Mouse (Mus musculus): ENCODE data around the gene Isy1. TPM values are rescaled to one million over a fixed set of nuclear protein-coding genes. Genes with fewer than 3 reads are reported as not detected.

Gene Isy1
- polyA plus RNA-seq, 1 experiment from 2014 or later = 73.8 TPM

DNA sequence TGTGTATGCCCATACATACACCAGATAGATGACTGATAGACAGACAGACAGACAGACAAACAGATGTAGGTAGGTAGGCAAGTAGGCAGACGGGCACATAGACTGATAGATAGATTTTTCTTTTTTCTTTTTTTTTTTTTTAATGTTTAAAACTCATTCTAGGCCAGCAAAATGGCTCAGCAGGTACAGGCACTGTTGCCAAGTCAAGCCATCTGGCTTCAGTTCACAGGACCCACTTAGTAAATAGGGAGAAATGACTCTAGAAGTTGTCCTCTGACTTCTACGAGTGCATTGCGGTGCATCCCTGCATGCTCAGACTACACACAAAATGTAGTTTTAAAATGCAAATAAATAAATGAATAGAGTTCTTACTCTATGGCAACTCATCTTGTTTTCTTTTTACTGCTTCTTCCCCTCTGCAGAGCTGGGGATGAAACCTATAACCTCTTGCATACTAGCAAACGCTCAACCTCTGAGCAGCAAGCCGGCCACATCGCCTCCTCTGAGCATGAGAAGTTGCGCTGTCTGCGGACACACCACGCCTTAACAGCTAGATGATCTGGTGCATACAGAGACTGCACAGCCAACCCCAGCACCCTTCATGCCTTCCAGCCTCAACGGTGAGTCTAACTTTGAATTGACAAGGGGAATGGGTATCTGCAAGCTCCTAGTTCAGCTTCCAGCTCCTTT is 44.6 kb downstream of the Isy1 start:
- Histone ChIP-seq H3K27me3 (ENCODE audit: control insufficient read depth, insufficient read depth, low read length) (no peaks in the 10 kb centered on the region), H3K4me3 (ENCODE audit: low read depth, low read length) (no peak overlapping the region), H3K4me2 (ENCODE audit: low read depth, low read length, severe bottlenecking) (no peak overlapping the region), H3K4me1 (replicated peaks; ENCODE audit: control insufficient read depth, insufficient read depth, low read length) (no peaks in the 10 kb centered on the region; the same call in 1 of the 2 replicates), H3K9me3 (ENCODE audit: control insufficient read depth, low read length) (no peaks in the 10 kb centered on the region), H3K36me3 (ENCODE audit: control insufficient read depth, insufficient read depth, low read length) (no peaks in the 10 kb centered on the region), H3K27ac (ENCODE audit: low read depth, low read length) (no peak overlapping the region), H3K9ac (ENCODE audit: low read length) (no peak overlapping the region)
- ATAC-seq (replicated peaks; ENCODE audit: low FRiP score) (no peak), DNase-seq (ENCODE audit: low spot score) (no peak)
- WGBS = 95% methylated on average over 10 of the region's 10 CpGs

DNA sequence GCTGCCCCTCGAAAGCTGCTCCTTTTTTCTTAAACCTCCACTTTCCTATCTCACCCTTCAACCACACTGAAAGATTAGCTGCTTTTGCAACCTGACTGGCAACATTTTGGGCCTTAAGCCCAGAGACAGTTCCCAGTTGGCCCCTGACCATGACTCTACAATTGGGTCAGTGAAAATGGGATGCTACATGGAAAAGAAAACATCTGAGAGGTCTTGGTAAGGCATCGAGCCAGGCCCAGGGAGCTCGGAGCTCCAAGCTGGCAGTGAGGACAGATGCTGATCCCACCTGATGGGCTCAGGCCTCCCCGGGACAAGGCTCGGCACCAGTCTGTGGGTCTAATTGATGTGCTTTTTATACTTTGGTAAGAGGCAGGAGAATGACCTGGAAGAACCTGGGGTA is 46.8 kb downstream of the Isy1 start:
- ATAC-seq (replicated peaks; ENCODE audit: low FRiP score) = no peak
- H3K36me3 ChIP-seq (ENCODE audit: control insufficient read depth, insufficient read depth, low read length) = no peaks in the 10 kb centered on the region
- H3K4me2 ChIP-seq (ENCODE audit: low read depth, low read length, severe bottlenecking) = no peak overlapping the region
- H3K9ac ChIP-seq (ENCODE audit: low read length) = no peak overlapping the region
- WGBS = 94% methylated on average over 5 of the region's 5 CpGs
- no peaks in the 10 kb centered on the region; the same call in 1 of the 2 replicates for H3K4me1 ChIP-seq (replicated peaks; ENCODE audit: control insufficient read depth, insufficient read depth, low read length)
- H3K27ac ChIP-seq (ENCODE audit: low read depth, low read length) = no peak overlapping the region
- H3K9me3 ChIP-seq (ENCODE audit: control insufficient read depth, low read length) = no peaks in the 10 kb centered on the region
- peak; percentile 37 for DNase-seq (ENCODE audit: low spot score)
- H3K4me3 ChIP-seq (ENCODE audit: low read depth, low read length) = no peak overlapping the region
- H3K27me3 ChIP-seq (ENCODE audit: control insufficient read depth, insufficient read depth, low read length) = no peaks in the 10 kb centered on the region

DNA sequence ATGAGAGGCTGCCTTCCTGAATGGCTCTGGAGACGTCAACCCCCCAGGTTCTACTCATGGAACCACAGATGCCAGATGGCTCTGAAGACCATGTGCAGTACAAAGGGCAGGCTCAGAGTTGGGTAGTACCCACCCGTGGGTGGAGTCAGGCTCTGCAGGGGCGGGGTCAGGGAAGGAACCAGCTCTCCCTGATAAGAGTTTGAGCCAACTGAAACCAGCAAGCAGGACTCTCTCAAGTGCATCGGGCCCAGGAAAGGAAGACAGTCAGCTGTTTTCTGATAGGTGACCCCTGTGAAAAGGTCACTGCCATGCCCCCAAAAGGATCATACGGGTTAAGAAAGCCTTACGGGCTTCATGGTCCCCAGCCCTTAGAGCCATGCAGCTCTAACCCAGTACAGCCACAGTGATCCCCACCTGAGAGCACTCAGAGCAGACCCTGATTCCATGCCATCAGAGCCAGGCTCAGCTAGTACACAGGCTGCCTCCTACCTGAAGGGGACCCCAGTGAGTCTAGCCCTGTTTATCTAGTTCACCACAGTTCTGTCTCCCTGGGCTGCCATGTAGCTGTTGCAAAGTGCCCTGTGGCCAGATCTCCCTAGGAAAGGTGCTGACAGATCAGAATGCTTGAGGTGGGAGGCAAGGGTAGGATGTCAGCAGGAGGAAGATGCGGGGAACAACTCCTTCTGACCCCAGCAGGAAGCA is 47.7 kb downstream of the Isy1 start:
- Histone ChIP-seq H3K36me3 (ENCODE audit: control insufficient read depth, insufficient read depth, low read length) (no peaks in the 10 kb centered on the region), H3K9ac (ENCODE audit: low read length) (no peak overlapping the region), H3K27me3 (ENCODE audit: control insufficient read depth, insufficient read depth, low read length) (no peaks in the 10 kb centered on the region), H3K4me1 (replicated peaks; ENCODE audit: control insufficient read depth, insufficient read depth, low read length) (no peaks in the 10 kb centered on the region; the same call in 1 of the 2 replicates), H3K4me3 (ENCODE audit: low read depth, low read length) (no peak overlapping the region), H3K27ac (ENCODE audit: low read depth, low read length) (no peak overlapping the region), H3K9me3 (ENCODE audit: control insufficient read depth, low read length) (no peaks in the 10 kb centered on the region), H3K4me2 (ENCODE audit: low read depth, low read length, severe bottlenecking) (no peak overlapping the region)
- 74% methylated on average over 7 of the region's 7 CpGs for WGBS
- ATAC-seq (replicated peaks; ENCODE audit: low FRiP score) (no peak), DNase-seq (ENCODE audit: low spot score) (peak; percentile 48)

DNA sequence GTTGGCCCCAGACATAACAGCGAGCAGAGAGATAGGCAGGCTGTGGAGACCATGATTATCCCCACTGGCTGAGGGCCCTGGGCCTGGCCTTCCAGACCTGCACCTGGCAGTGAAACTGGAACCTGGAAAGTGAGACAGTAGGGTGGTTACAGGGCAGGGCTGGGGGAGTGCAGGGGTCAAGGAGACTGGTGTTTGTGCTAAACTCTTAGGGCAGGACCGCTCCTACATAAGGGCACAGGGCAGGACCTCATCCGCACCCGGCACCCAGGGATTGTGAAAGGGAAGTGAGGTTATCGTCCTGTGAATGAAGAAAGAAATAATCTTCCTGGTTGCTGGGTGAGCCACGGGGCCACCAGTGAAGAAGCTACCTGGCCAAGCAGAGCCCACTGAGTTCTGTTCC is 48.8 kb downstream of the Isy1 start:
- no peak overlapping the region for H3K9ac ChIP-seq (ENCODE audit: low read length)
- no peak overlapping the region for H3K4me2 ChIP-seq (ENCODE audit: low read depth, low read length, severe bottlenecking)
- H3K27me3 ChIP-seq (ENCODE audit: control insufficient read depth, insufficient read depth, low read length) = no peaks in the 10 kb centered on the region
- ATAC-seq (replicated peaks; ENCODE audit: low FRiP score) (no peak), DNase-seq (ENCODE audit: low spot score) (peak; percentile 30)
- no peaks in the 10 kb centered on the region for H3K36me3 ChIP-seq (ENCODE audit: control insufficient read depth, insufficient read depth, low read length)
- no peaks in the 10 kb centered on the region for H3K9me3 ChIP-seq (ENCODE audit: control insufficient read depth, low read length)
- no peaks in the 10 kb centered on the region for H3K4me1 ChIP-seq (replicated peaks; ENCODE audit: control insufficient read depth, insufficient read depth, low read length)
- H3K27ac ChIP-seq (ENCODE audit: low read depth, low read length) = no peak overlapping the region
- 95% methylated on average over 6 of the region's 6 CpGs for WGBS
- no peak overlapping the region for H3K4me3 ChIP-seq (ENCODE audit: low read depth, low read length)

DNA sequence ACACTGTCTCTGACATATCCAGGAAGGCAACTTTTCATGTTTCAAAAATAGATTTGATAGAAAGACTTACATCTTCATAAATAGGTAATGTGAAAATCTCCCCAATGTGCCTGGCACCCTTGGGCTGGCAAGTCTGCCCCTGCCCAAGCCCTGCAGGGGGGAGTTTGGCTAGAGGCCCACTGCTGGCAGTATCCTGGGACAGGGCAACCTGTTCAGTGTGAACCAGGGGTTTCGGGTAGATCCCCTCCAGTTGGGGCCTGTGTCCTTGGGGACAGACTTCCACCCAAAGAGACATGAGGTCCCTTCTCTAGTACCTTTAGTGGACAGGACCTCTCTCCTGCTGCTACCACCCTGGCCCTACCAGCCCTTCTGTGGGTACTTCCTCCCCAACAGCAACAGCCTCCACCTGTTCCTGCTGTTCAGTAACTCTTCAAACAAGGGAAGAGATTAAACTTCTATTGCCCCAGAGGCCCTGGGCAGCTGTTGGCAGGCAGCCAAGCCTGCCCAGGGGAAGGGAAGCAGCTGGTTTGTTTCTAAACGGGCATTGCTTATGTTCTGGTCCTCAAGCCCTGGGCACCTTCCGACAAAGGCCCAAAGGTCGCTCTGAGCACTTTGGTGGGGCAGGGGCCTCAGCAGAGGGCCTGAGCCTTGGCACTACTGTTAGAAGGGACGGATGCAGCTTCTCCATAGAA is 49.6 kb downstream of the Isy1 start:
- Histone ChIP-seq H3K36me3 (ENCODE audit: control insufficient read depth, insufficient read depth, low read length) (no peaks in the 10 kb centered on the region), H3K9me3 (ENCODE audit: control insufficient read depth, low read length) (no peaks in the 10 kb centered on the region), H3K27me3 (ENCODE audit: control insufficient read depth, insufficient read depth, low read length) (no peaks in the 10 kb centered on the region), H3K9ac (ENCODE audit: low read length) (no peak overlapping the region), H3K4me3 (ENCODE audit: low read depth, low read length) (no peak overlapping the region), H3K4me2 (ENCODE audit: low read depth, low read length, severe bottlenecking) (no peak overlapping the region), H3K27ac (ENCODE audit: low read depth, low read length) (no peak overlapping the region; the same call in 1 of the 2 replicates), H3K4me1 (replicated peaks; ENCODE audit: control insufficient read depth, insufficient read depth, low read length) (no peaks in the 10 kb centered on the region)
- peak; percentile 47 for DNase-seq (ENCODE audit: low spot score)
- 70% methylated on average over 5 of the region's 5 CpGs for WGBS
- no peak for ATAC-seq (replicated peaks; ENCODE audit: low FRiP score)

DNA sequence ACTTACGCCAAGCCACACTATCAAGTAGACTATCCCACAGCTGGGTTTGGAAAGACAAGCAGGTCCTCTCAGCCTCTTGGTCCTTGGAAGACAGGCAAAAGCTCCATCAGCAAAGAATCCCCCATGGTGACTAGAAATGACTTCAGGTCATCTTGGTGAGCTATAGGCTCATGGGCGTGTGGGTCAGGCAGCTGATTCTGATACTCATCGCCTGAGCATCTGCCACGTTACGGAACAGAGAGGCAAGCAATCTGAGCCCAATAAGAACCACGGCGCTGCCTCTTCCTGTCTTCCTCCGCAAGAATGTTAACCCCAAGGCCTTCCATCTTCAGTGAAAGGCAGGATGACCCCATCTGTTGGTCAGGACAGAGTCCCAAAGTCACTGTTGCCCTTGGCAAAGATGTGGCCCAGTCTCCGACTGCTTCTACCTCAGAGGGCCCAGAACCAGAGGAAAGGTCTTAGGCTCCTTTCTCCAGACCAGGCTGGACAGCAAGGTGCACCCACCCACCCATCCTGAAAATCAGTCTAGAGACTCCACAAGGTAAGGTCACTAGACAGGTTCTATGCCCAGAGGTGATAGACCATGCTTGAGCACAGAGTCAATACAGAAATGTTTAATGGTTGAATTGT is 50.2 kb downstream of the Isy1 start:
- Histone ChIP-seq H3K27me3 (ENCODE audit: control insufficient read depth, insufficient read depth, low read length) (no peaks in the 10 kb centered on the region), H3K9ac (ENCODE audit: low read length) (no peak overlapping the region), H3K9me3 (ENCODE audit: control insufficient read depth, low read length) (no peaks in the 10 kb centered on the region), H3K4me1 (replicated peaks; ENCODE audit: control insufficient read depth, insufficient read depth, low read length) (no peaks in the 10 kb centered on the region), H3K4me3 (ENCODE audit: low read depth, low read length) (no peak overlapping the region), H3K27ac (ENCODE audit: low read depth, low read length) (no peak overlapping the region), H3K36me3 (ENCODE audit: control insufficient read depth, insufficient read depth, low read length) (no peaks in the 10 kb centered on the region), H3K4me2 (ENCODE audit: low read depth, low read length, severe bottlenecking) (no peak overlapping the region)
- DNase-seq (ENCODE audit: low spot score) = peak; percentile 29
- WGBS = 93% methylated on average over 9 of the region's 9 CpGs
- ATAC-seq (replicated peaks; ENCODE audit: low FRiP score) = no peak

DNA sequence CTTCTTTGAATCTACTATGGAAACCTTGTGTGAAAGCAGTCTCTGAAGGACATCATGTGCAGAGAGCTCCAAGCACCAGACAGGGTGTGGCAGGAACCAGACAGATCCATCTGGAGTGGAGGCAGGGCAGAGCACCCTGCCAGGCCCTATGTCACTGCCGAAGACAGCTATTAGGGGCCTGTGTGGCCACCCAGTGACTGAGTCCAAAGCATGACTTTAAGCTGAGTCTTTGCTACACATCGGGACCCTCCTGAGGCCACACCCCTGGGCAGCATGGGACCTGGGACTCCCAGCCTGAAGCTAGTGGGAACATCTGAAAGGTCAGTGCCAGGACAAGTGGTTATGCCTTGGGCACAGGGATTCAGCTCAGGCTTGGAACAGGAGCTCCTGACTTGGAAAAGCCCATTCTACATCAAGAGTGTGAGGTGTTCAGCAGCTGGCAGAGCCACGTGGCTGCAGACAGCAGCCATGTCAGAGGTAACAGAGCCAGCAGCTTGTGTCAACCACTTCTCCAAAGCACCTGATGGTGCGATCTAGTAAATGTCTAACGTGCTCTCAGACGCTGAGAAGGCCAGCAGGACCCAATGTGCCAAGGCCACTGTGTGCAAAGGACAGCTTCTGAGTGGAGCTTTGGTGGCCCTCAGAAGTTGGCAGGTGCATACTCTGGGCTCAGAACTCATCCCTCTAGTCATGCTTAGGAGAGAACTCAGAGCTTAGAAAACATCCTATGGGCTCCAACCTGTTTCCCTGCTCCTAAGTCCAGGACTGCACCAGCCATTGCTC is 51.3 kb downstream of the Isy1 start:
- Histone ChIP-seq H3K27me3 (ENCODE audit: control insufficient read depth, insufficient read depth, low read length) (no peaks in the 10 kb centered on the region), H3K4me3 (ENCODE audit: low read depth, low read length) (no peak overlapping the region), H3K27ac (ENCODE audit: low read depth, low read length) (no peak overlapping the region), H3K9ac (ENCODE audit: low read length) (no peak overlapping the region), H3K9me3 (ENCODE audit: control insufficient read depth, low read length) (no peaks in the 10 kb centered on the region), H3K4me2 (ENCODE audit: low read depth, low read length, severe bottlenecking) (no peak overlapping the region), H3K36me3 (ENCODE audit: control insufficient read depth, insufficient read depth, low read length) (no peaks in the 10 kb centered on the region), H3K4me1 (replicated peaks; ENCODE audit: control insufficient read depth, insufficient read depth, low read length) (no peaks in the 10 kb centered on the region)
- peak; percentile 36 for DNase-seq (ENCODE audit: low spot score)
- ATAC-seq (replicated peaks; ENCODE audit: low FRiP score) = no peak
- WGBS = 84% methylated on average over 6 of the region's 6 CpGs

DNA sequence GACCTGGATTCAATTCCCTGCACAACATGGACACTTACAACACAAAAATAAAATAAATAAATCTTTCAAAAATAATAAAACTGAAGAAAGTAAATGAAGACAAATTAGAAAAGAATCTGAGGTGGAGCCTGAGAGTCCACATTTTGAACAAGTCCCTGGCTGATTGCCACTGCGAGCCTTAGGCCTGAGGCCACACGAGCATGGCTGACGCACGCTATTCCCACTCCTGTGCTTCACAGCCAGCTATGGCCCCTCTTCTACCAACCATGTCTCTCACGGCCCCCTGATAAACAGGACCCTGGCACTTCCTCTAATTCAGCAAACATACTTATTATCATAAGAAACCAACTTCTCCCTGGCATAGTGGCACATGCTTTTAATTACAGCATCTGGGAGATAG is 52.0 kb downstream of the Isy1 start:
- ATAC-seq (replicated peaks; ENCODE audit: low FRiP score) = no peak
- no peaks in the 10 kb centered on the region for H3K9me3 ChIP-seq (ENCODE audit: control insufficient read depth, low read length)
- WGBS = 94% methylated on average over 5 of the region's 5 CpGs
- H3K4me1 ChIP-seq (replicated peaks; ENCODE audit: control insufficient read depth, insufficient read depth, low read length) = no peaks in the 10 kb centered on the region
- H3K27ac ChIP-seq (ENCODE audit: low read depth, low read length) = no peak overlapping the region
- no peak overlapping the region for H3K9ac ChIP-seq (ENCODE audit: low read length)
- H3K36me3 ChIP-seq (ENCODE audit: control insufficient read depth, insufficient read depth, low read length) = no peaks in the 10 kb centered on the region
- H3K4me2 ChIP-seq (ENCODE audit: low read depth, low read length, severe bottlenecking) = no peak overlapping the region
- H3K27me3 ChIP-seq (ENCODE audit: control insufficient read depth, insufficient read depth, low read length) = no peaks in the 10 kb centered on the region
- DNase-seq (ENCODE audit: low spot score) = peak; percentile 41
- no peak overlapping the region for H3K4me3 ChIP-seq (ENCODE audit: low read depth, low read length)
